Mouse (Mus musculus) gastrocnemius, postnatal 25 days (tissue): ENCODE results near the gene Hnrnpul2. TPM values are rescaled to one million over a fixed set of nuclear protein-coding genes. Genes with fewer than 3 reads are reported as not detected.
"Not testable (repeated sequence)": the region's sequence is repeated elsewhere in the genome, so short reads cannot be mapped to it uniquely, and the experiment has no call there.

Experiments
- DNase-seq: peaks from one replicate; pipeline ENCODE4 v3.0.0; 2022
- total RNA-seq, 2 experiments: library from RNA; stranded (reverse); gene quantifications; 1 replicate in 1 of 2; 2 replicates in 1 of 2; pipeline ENCODE4 v1.2.3; 2021

Gene Hnrnpul2
- total RNA-seq, 2 experiments from 2014 or later = 34.7 to 38.6 TPM

GRCm38 (mm10) chr19:8818301-8818798 is 1.5 kb upstream of the Hnrnpul2 start:
- no peak for DNase-seq

- peak; percentile 98 for DNase-seq
Measured at GRCm38 (mm10) chr19:8818801-8819595, 812 bp upstream of the Hnrnpul2 start, which contains the start of gene Ttc9c. Gene Ttc9c (minus strand): TSS chr19:8819333.

GRCm38 (mm10) chr19:8820424-8820956 is 680 bp downstream of the Hnrnpul2 start:
- no peak for DNase-seq

GRCm38 (mm10) chr19:8821146-8821545 is 1.3 kb downstream of the Hnrnpul2 start:
- no peak for DNase-seq

- no peak for DNase-seq
Measured at GRCm38 (mm10) chr19:8822696-8823095, 2.9 kb downstream of the Hnrnpul2 start.

GRCm38 (mm10) chr19:8829660-8830059 is 9.8 kb downstream of the Hnrnpul2 start, which contains the start of gene AC129217.1:
Gene AC129217.1 (plus strand): TSS chr19:8829773.
- DNase-seq = no peak

GRCm38 (mm10) chr19:8830664-8831063 is 10.9 kb downstream of the Hnrnpul2 start:
- DNase-seq = no peak

GRCm38 (mm10) chr19:8831262-8831661 is 11.5 kb downstream of the Hnrnpul2 start:
- no peak for DNase-seq

- DNase-seq = no peak
Measured at GRCm38 (mm10) chr19:8832971-8833370, 13.2 kb downstream of the Hnrnpul2 start.

GRCm38 (mm10) chr19:8836327-8836726 is 16.5 kb downstream of the Hnrnpul2 start:
- DNase-seq = not testable (repeated sequence)

- DNase-seq = peak; percentile 76
Measured at GRCm38 (mm10) chr19:8837251-8837791, 17.5 kb downstream of the Hnrnpul2 start, which contains the start of gene Bscl2. Gene Bscl2 (plus strand): TSS chr19:8837467.

GRCm38 (mm10) chr19:8838041-8838730 is 18.4 kb downstream of the Hnrnpul2 start:
- DNase-seq = no peak

GRCm38 (mm10) chr19:8839103-8839907 is 19.5 kb downstream of the Hnrnpul2 start, which contains the start of gene Gng3:
Gene Gng3 (minus strand): TSS chr19:8839194.
- no peak for DNase-seq

GRCm38 (mm10) chr19:8839908-8840791 is 20.3 kb downstream of the Hnrnpul2 start:
- DNase-seq = peak; percentile 57

GRCm38 (mm10) chr19:8841012-8841411 is 21.2 kb downstream of the Hnrnpul2 start:
- DNase-seq = no peak

- DNase-seq = no peak
Measured at GRCm38 (mm10) chr19:8842961-8843360, 23.2 kb downstream of the Hnrnpul2 start.

GRCm38 (mm10) chr19:8844371-8845129 is 24.7 kb downstream of the Hnrnpul2 start:
- peak; percentile 44 for DNase-seq

- DNase-seq = no peak
Measured at GRCm38 (mm10) chr19:8848356-8848755, 28.5 kb downstream of the Hnrnpul2 start.

- DNase-seq = peak; percentile 78
Measured at GRCm38 (mm10) chr19:8850402-8850901, 30.6 kb downstream of the Hnrnpul2 start, which contains the start of gene Lrrn4cl. Gene Lrrn4cl (plus strand): TSS chr19:8850768.
